Mouse (Mus musculus): ENCODE measurements around the gene Bak1. TPM values are rescaled to one million over a fixed set of nuclear protein-coding genes. Genes with fewer than 3 reads are reported as not detected.
A peak's percentile ranks its signal among the peaks of the same experiment; 100 is the strongest.

The Bak1 gene
- total RNA-seq, 2 experiments from 2014 or later, result 17.0 to 17.8 TPM

DNA sequence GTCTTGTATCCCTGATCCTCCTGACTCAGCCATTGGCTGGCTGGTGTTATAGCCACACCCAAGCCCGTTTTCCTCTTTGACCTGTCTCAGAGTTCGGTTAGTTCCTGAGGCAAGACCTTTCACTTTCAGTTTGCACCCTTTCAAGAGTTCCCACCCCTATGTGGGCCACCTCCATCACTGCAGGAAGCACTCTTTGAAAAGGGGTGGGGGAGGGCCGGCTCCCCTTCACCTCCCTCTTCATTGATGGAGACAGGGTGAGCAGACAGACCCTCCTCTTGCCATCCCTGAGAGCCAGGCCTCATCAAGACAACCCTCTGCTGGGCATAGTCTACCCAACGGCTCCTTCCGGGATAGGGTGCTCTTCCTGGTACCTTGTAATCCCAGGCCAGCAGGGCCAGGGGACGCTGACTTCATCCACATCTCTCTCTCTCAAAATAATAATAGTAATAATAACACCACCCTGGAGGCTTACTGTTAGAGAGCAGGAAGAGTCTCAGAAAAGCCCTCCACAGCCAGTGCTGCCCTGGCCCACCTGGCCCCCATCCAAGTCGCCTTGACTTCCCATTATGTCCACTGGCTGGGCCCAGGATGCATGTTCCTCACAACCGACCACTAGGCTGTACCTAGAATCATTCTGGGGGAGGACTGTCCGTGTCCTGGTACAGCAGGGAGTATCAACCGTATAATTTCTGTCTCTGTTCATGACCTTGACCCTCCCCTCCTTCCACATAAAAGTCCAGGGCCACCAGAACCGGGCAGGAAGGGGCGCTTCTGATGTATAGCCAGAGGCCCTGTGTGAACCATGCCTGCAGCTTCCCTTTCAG is 1.1 kb downstream of the Bak1 start:
- peak; percentile 36 to 39 for DNase-seq (ENCODE audit: low spot score in 2 of 2)
- intact Hi-C loops (cut with DNase I), result loop anchor here (1.0 kb wide), 1 partner anchor 95 kb away; no protein-coding TSS in a partner anchor

DNA sequence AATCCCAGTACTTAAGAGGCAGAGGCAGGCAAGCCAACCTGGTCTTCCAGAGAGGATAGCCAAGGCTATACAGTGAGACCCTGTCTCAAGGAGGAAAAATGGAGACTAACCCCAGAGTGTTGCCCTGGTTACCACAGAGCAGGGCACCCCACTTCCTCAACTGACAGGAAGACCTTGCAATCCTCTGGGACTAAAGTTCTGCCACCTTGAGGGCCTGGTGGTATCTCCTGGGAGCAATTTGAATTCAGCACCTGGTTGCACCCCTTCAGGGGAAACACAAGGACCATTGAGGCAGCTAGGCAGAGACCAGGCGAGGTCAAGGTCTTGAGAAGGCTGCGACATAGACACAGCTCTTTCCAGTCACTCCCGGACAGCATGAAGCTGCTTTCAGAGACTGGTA is 2.9 kb downstream of the Bak1 start:
- no peak for DNase-seq (ENCODE audit: low spot score in 2 of 2)

GRCm38 (mm10) chr17:27025326-27025902 is 3.4 kb downstream of the Bak1 start:
- no peak for DNase-seq (ENCODE audit: low spot score in 2 of 2)
- intact Hi-C loops (cut with DNase I), result no loop called here

More for the DNA sequence above, 2.9 kb downstream of the Bak1 start:
- intact Hi-C loops (cut with DNase I), result no loop called here

DNA sequence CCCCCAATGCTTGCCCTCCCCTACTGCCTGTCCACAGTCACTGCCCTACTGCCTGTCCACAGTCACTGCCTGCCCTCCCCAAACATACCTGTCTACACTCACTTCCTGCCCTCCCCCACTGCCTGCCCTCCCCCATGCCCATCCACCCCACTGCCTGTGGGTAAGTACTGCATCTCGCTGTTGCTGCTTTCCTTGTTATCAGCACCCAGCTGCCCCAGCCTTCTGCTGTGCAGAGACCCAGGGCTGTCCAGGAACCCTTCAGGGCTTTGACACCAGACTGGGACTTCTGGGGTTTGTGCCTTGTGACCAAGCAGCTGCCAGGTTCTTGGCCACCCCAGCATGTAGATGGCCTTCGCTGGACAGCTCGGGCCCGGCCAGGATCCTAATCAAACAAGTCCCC is 5.5 kb downstream of the Bak1 start:
- intact Hi-C loops (cut with DNase I), result no loop called here

DNA sequence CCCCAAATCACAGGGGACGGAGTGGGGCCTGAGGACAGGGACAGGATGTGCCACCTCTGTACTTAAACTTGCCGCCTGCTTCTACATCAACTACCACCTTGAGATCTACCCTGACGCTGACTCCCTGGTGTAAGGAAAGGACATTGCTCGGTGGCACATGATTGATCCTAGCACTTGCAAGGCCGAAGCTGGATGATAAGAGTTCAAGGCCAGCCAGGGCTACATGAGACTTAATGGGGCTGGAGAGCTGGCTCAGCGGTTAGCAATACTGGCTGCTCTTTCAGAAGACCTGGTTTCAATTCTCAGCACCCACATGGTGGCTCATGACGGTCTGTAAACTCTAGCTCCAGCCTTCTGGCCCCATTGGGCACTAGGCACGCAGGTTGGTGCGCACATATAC is 7.1 kb downstream of the Bak1 start:
- DNase-seq (ENCODE audit: low spot score in 2 of 2), result no peak
- intact Hi-C loops (cut with DNase I), result no loop called here

More for the DNA sequence above, 5.5 kb downstream of the Bak1 start:
- no peak for DNase-seq (ENCODE audit: low spot score in 2 of 2)

DNA sequence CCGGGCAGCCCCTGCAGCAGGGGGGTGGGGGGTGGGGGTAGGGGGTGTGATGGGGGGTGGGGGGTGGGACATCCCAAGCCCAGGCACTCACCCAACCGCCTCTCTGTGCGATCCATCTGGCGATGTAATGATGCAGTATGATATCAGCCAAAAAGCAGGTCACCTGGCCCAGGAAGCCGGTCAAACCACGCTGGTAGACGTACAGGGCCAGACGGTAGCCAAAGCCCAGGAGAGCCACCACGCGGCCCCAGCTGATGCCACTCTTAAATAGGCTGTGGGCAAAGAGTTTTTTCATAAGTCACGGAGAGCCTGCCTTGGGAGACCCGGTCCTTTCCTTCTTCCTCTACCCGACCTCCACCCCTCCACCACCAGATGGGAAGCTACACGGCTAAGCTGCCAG is 7.7 kb downstream of the Bak1 start:
- intact Hi-C loops (cut with DNase I), result no loop called here
- DNase-seq (ENCODE audit: low spot score in 2 of 2), result no peak

DNA sequence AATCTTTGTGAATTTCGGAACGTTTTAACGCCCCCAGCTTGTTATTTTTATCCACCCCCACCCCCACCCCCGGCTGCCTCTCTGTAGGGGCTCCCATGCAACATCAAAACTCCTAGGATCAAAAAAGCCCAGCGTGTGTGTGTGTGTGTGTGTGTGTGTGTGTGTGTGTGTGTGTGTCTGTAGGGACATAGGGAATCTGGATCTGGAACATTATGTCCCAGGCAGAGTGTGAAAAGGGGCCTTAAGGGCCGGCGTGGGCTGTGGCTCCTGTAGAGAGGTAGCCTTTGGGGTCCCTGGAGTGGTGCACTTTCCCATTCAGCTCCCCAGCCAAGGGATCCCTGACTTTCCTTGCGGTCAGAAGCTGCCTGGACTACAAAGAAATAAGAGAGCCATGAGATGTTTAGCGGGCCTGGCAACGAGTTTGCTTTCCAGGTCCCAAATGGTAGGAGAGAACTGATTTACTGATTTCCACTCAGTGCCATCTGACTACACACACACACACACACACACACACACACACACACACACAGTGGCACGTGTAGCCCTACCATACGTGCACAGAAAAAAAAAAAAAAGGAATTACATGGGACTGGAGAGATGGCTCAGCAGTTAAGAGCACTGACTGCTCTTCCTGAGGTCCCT is 10.1 kb downstream of the Bak1 start:
- DNase-seq (ENCODE audit: low spot score in 2 of 2), result peak; percentile 48 to 73
- intact Hi-C loops (cut with DNase I), result loop anchor here (5.0 kb wide), 2 partner anchors 46 to 71 kb away; partner anchors contain the start of gene Zbtb9

DNA sequence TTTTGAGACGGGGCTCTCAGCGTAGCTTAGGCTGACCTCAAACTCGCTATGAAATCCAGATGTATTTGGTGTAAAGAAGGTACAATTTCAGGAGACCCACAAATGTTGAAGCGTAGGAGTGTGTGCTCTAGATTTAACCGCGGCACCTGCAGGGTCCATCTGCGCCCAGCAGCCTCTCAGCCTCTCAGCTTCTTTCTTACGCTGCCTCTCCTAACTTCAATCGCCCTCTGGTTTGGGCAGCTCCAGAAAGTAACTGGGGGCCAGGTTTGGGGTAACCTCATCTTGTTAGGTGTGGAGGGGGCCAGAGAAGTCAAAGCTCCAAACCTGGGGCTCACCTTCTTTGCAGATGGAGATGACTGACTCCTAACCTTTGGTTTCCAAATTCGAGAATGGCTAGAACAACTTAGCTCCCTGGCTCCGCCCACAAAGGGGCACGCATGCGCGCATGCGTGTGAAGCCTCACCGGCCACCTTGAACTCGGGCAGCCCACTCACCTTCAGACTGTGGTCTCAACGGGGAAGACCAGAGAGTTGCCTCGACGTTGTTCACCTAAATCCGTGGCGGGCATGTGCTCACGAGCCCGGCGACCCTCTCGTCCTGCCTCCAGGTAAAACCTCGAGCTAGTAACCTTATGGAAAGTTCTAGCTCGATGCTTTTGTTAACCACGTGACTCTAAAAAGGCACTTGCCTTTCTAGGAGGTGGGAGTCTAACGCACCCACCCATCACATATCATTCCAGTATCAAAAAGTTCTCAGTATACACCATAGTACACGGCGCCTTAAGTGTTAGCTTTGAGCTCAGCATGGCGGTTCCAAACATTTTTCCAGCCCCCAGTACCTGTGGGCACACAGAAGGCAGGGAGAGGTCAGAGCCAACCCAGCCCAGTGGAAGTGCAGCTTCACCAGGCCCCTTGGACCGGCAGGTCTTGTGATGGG is 11.0 kb downstream of the Bak1 start:
- peak; percentile 80 to 86 for DNase-seq (ENCODE audit: low spot score in 2 of 2)
- intact Hi-C loops (cut with DNase I), result loop anchor here (5.0 kb wide), 2 partner anchors 46 to 71 kb away; partner anchors contain the start of gene Zbtb9

- intact Hi-C loops (cut with DNase I), result no loop called here
- DNase-seq (ENCODE audit: low spot score in 2 of 2), result peak; percentile 49 to 87
Measured at GRCm38 (mm10) chr17:27012909-27013308, 15.9 kb downstream of the Bak1 start.

- peak in 1 of 2 experiments; percentile 55 for DNase-seq (ENCODE audit: low spot score in 2 of 2)
- intact Hi-C loops (cut with DNase I), result no loop called here
Measured at GRCm38 (mm10) chr17:27011998-27012672, 16.7 kb downstream of the Bak1 start.

GRCm38 (mm10) chr17:27011167-27011566 is 17.6 kb downstream of the Bak1 start:
- intact Hi-C loops (cut with DNase I), result no loop called here
- DNase-seq (ENCODE audit: low spot score in 2 of 2), result peak in 1 of 2 experiments; percentile 87

- intact Hi-C loops (cut with DNase I), result no loop called here
- DNase-seq (ENCODE audit: low spot score in 2 of 2), result no peak
Measured at GRCm38 (mm10) chr17:27008277-27008676, 20.5 kb downstream of the Bak1 start.

- intact Hi-C loops (cut with DNase I), result no loop called here
Measured at GRCm38 (mm10) chr17:27005644-27006043, 23.2 kb downstream of the Bak1 start.

DNA sequence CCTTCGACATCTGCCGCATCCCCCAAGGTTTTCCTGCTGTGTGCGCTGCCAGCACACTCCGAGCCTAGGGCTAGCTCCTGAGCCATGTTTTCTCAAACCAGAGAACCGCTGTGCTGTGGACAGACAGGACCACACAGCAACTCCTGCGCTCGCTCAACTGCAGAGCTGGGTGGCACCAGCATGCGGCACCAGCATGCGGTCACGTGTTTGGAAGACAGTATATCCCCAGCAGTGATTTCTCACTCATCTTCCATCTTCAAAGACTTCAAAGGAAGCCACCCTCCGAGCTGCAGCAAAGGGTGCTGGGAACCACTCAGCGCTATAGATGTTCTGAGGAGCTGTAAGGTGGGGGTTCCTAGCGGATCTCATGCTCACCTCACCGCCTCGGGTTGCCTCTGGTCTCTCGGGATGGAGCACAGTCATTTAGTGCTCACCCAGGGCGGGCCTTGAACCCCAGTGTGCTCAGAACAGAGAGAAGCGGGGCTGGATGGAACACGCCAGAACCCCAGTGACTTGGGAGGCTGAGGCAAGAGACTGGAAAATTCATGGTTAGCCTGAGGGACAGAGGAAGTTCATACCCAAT is 23.8 kb downstream of the Bak1 start:
- intact Hi-C loops (cut with DNase I), result no loop called here
- DNase-seq (ENCODE audit: low spot score in 2 of 2), result no peak

More at GRCm38 (mm10) chr17:27005644-27006043, 23.2 kb downstream of the Bak1 start:
- DNase-seq (ENCODE audit: low spot score in 2 of 2), result peak; percentile 47 to 64

- intact Hi-C loops (cut with DNase I), result no loop called here
- no peak for DNase-seq (ENCODE audit: low spot score in 2 of 2)
Measured at GRCm38 (mm10) chr17:27004431-27004830, 24.4 kb downstream of the Bak1 start.

GRCm38 (mm10) chr17:27001889-27002288 is 26.9 kb downstream of the Bak1 start:
- no peak for DNase-seq (ENCODE audit: low spot score in 2 of 2)
- intact Hi-C loops (cut with DNase I), result no loop called here

DNA sequence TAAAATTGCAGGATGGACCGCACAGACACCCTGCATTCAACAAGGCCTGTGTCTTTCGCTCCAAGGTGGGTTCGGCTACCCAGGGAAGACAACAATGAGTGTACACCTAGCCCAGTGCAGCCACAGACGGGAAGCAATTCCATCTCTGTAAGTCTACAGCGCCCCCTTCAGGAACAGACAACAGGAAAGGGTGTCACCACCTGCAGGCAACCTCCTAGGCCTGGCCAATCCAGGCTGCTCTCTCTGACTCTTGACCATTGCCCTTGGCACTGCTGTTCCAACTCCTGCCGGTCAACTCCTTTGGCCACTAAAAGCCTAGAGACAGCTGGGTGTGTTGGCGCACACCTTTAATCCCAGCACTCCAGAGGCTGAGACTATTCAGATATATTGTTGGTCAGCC is 27.7 kb downstream of the Bak1 start:
- intact Hi-C loops (cut with DNase I), result no loop called here
- no peak for DNase-seq (ENCODE audit: low spot score in 2 of 2)

DNA sequence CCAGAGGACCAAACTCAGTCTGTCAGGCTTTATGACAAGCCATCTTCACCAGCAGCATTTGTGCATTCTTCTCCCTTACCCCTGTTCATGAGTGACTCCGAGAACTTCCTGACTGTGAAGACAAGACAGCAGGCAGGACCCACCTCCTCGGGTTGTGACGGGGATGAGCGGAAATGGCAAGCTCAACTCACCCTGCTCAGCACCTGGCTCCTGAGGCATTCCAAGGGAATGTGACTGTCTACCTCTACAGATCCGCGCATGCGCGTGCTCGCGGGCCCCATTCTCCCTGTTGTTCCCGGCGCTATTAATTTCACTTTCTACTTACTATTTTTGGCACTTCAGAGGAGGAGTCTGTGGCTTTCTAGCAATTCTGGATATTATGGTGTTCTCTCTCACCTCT is 28.8 kb downstream of the Bak1 start:
- DNase-seq (ENCODE audit: low spot score in 2 of 2), result no peak
- intact Hi-C loops (cut with DNase I), result no loop called here

GRCm38 (mm10) chr17:26998283-26998682 is 30.5 kb downstream of the Bak1 start:
- intact Hi-C loops (cut with DNase I), result no loop called here
- DNase-seq (ENCODE audit: low spot score in 2 of 2), result no peak
